Mouse (Mus musculus) C2C12 (cell line): Measurements from ENCODE around the gene Clpx.

Experiments
- CEBPB ChIP-seq: IDR thresholded peaks from one replicate; pipeline ENCODE4 v1.6.1; 2011; ENCODE audit warnings: low read depth, mild to moderate bottlenecking, control low read depth, moderate library complexity
- CTCF ChIP-seq: IDR thresholded peaks from one replicate; pipeline ENCODE4 v1.5.1; 2011; ENCODE audit not compliant: control insufficient read depth, insufficient read depth, insufficient read length
- MAX ChIP-seq: IDR thresholded peaks from one replicate; pipeline ENCODE4 v1.6.1; 2011; ENCODE audit warnings: mild to moderate bottlenecking, control low read depth
- MYOG ChIP-seq: IDR thresholded peaks from one replicate; pipeline ENCODE4 v1.6.1; 2011; ENCODE audit not compliant: control insufficient read depth, insufficient read length; ENCODE audit errors: extremely low read depth

DNA sequence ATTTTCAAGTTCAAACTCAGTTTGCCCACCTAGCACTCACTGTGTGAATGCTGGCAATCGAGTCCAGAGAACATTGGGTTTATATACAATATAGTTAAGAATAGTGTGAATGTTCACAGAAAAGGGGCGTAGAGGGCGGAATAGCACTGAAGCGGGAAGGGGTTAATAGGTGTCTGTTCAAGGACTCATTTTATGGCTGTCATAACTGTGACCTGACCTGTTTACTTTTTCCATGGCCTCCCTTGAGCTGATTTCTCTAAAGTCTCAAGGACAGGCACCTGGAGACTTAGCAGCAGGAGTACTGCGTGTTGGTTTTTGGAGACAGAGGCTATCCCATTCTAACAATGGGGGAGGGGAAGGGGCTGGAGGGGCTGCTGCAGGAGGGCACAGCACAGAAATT is 39.9 kb downstream of the Clpx start:
- TF ChIP-seq CTCF (no peak), MAX (no peak), CEBPB (no peak), MYOG (no peak)
